Mouse (Mus musculus) stomach, embryonic 15.5 days (tissue): ENCODE data around the gene Akr1c14. TPM values are rescaled to one million over a fixed set of nuclear protein-coding genes. Genes with fewer than 3 reads are reported as not detected.
A peak's percentile ranks its signal among the peaks of the same experiment; 100 is the strongest.
"Not testable (repeated sequence)": the region's sequence is repeated elsewhere in the genome, so short reads cannot be mapped to it uniquely, and the experiment has no call there.

Experiments used
- ATAC-seq: fragments of 200-750 bp; cut with Nextera tagmentation; 2 replicates; pipeline ENCODE4 v1.8.0; 2017; ENCODE audit warnings: low read depth, moderate number of reproducible peaks, moderate TSS enrichment; ENCODE audit not compliant: insufficient read depth, low FRiP score
- H3K27ac ChIP-seq: fragments of 300-500 bp; sonication (generic); 2 replicates; pipeline ENCODE4 v1.5.1; 2015; ENCODE audit warnings: mild to moderate bottlenecking, inconsistent platforms
- H3K27me3 ChIP-seq: fragments of 300-500 bp; sonication (generic); replicated peaks from 2 replicates; pipeline ENCODE4 v1.6.1; 2015; ENCODE audit warnings: inconsistent platforms
- H3K36me3 ChIP-seq: fragments of 300-500 bp; sonication (generic); 2 replicates; pipeline ENCODE4 v1.6.1; 2015; ENCODE audit warnings: inconsistent platforms
- H3K4me1 ChIP-seq: fragments of 300-500 bp; sonication (generic); 2 replicates; pipeline ENCODE4 v1.6.1; 2015; ENCODE audit warnings: inconsistent platforms
- H3K4me2 ChIP-seq: fragments of 300-500 bp; sonication (generic); 2 replicates; pipeline ENCODE4 v1.6.1; 2015; ENCODE audit warnings: mild to moderate bottlenecking, inconsistent platforms
- H3K4me3 ChIP-seq: fragments of 300-500 bp; sonication (generic); replicated peaks from 2 replicates; pipeline ENCODE4 v1.5.1; 2015; ENCODE audit warnings: inconsistent platforms
- H3K9ac ChIP-seq: fragments of 300-500 bp; sonication (generic); 2 replicates; pipeline ENCODE4 v1.6.1; 2015; ENCODE audit warnings: inconsistent platforms
- H3K9me3 ChIP-seq: fragments of 300-500 bp; sonication (generic); 2 replicates; pipeline ENCODE4 v1.6.1; 2016; ENCODE audit warnings: inconsistent platforms
- WGBS: fragments of 180-500 bp; shearing (Covaris S2); methylation state at CpG from one replicate; pipeline ENCODE4 v1.1.7; 2015; 5-methylcytosine and 5-hydroxymethylcytosine counted together
- polyA plus RNA-seq: library from polyadenylated mRNA; unstranded; fragments of >200 nt; fragmentation: Nextera tagmentation; extraction: Ambion mirVana; gene quantifications from 2 replicates; pipeline ENCODE4 v1.2.1, GENCODE M21; 2015

Akr1c14 gene
- polyA plus RNA-seq, 1 experiment from 2014 or later, result 3.2 TPM

DNA sequence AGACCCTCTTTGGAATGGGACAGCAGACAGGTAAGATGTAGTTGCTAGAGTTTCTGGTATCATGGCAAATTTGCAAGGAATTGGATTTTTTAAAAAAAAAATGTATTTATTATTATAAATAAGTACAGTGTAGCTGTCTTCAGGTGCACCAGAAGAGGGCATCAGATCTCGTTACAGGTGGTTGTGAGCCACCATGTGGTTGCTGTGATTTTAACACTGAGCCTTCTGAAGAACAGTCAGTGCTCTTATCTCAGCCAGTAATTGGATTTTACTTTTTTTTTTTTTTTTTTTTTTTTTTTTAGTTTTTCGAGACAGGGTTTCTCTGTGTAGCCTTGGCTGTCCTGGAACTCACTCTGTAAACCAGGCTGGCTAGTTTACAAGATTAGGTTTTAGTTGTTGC, 9.4 kb downstream of the Akr1c14 start:
- 65% methylated on average over 2 of the region's 2 CpGs for WGBS
- H3K4me2 ChIP-seq, H3K27me3 ChIP-seq, H3K9me3 ChIP-seq, H3K36me3 ChIP-seq, H3K4me1 ChIP-seq, H3K4me3 ChIP-seq, H3K27ac ChIP-seq, ATAC-seq, H3K9ac ChIP-seq: not testable (repeated sequence)

DNA sequence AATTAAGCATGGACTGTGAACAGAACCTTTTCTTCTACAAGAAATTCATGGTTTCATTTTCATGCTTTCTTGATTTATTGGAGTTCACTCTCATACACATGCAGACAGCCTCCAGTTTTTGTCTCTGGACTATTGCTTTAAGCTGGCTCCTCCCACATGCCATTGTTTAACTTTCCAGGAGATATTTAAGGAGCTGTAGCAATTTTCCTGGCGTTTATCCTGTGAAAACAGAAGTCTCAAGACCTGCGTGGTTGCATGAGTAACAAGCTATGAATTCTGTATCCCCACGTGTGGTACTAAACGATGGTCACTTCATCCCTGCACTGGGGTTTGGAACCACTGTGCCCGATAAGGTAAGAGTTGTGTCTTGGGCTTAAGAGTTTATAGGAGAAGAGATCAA, 10.6 kb downstream of the Akr1c14 start:
- Histone ChIP-seq H3K9me3 (no peaks in the 10 kb centered on the region), H3K4me3 (no peak overlapping the region), H3K36me3 (no peaks in the 10 kb centered on the region), H3K4me1 (0 out of 2 replicates have a peak, but pooled peaks cover 4% of the 10 kb centered on the region), H3K9ac (no peak overlapping the region), H3K27ac (no peak overlapping the region; the same call in 1 of the 2 replicates), H3K27me3 (no peaks in the 10 kb centered on the region), H3K4me2 (peak overlapping the region; percentile 25; the same call in 1 of the 2 replicates)
- 30% methylated on average over 5 of the region's 5 CpGs for WGBS
- no peak for ATAC-seq

DNA sequence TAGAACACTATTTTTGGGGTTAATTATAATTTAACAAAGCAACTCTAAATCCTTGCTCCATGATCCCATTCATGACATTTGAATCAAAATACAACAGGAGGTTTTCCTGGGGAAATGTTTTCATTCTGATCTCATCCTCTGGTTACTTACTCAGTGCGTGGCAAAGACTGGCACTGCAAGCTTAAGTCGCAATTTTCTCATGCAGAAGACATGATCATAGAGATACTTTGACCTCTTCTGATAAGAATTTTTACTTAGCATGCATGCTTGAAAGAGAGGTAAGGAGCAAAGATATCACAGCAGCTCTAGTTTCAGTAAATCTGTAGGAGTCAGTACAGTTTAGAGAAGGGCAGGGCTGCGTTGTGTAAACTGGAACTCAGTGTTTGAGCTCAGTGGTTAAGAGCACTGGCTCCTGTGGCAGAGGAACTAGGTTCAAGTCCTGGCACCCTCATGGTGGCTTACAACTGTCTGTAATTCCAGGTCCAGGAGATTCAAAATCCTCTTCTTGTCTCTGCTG, 11.5 kb downstream of the Akr1c14 start:
- no peak for ATAC-seq
- Histone ChIP-seq H3K4me3 (no peak overlapping the region), H3K9ac (no peak overlapping the region), H3K36me3 (no peaks in the 10 kb centered on the region), H3K4me1 (0 out of 2 replicates have a peak, but pooled peaks cover 4% of the 10 kb centered on the region), H3K4me2 (no peak overlapping the region), H3K27ac (no peak overlapping the region), H3K27me3 (no peaks in the 10 kb centered on the region), H3K9me3 (no peaks in the 10 kb centered on the region)
- 50% methylated on average over 3 of the region's 3 CpGs for WGBS

DNA sequence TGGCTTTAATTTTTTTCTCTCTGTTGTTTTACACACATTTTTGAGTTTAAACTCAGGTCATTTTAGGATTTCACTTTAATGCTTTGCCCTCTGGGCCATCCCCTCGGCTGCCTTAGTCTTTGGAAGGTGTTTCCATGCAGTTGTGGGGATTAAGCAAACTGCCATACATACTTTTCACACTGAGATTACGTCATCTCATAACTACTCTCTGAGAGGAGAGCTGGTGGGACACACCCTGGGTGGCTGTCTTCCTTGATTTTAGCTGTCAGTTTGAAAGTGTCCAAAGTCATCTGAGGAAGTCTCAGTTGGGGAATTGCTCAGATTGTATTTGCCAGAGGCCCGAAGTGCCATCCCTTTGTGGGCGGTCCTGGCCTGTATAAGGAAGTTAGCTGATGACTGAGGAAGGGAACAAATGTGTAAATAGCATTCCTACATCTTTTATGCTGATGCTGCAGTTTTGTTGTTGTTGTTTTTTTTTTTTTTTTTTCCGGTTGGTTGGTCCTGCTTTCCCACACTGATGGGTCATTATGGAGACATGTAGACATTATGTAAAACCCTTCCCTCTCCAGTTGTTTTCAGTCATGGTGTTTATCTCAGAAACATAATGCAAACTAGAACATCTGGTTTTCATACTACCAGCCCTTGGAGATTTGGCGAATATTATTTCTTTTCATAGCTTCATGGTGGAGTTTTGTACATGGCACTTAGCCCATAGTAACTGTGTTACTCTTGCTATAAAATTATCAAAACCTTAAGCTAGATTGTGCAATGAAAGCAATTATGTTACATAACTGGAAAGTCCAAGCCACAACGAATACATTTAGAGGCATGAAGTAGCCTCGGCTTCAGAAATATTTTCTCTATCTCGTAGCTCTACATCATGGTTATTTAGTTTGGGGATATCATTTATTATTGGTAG, 28.0 kb downstream of the Akr1c14 start:
- Histone ChIP-seq H3K27ac (no peak overlapping the region), H3K9me3 (no peaks in the 10 kb centered on the region), H3K9ac (no peak overlapping the region), H3K27me3 (no peaks in the 10 kb centered on the region), H3K4me3 (no peak overlapping the region), H3K4me2 (no peak overlapping the region), H3K36me3 (no peaks in the 10 kb centered on the region), H3K4me1 (no peaks in the 10 kb centered on the region)
- WGBS, result 85% methylated on average over 9 of the region's 9 CpGs
- no peak for ATAC-seq

DNA sequence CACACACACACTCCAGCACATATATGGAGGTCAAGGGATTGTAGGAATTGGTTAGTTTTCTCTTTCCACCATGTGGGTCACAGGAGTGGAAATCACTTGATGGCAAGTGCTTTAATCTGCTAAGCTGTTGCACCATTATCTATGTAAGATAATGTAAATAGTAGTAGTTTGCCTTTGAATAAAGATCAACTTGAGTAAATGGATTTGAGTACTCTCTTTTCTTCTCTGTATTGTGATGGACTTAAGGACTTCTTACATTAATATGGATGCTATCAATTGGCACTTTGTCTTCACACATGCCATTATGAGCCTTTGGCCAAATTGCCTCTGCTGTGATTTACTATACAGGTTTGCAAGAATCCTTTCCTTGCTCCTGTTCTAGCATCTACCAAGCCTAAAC, 31.1 kb downstream of the Akr1c14 start:
- Histone ChIP-seq H3K4me2 (no peak overlapping the region), H3K9ac (no peak overlapping the region), H3K4me1 (no peaks in the 10 kb centered on the region), H3K27ac (no peak overlapping the region), H3K9me3 (no peaks in the 10 kb centered on the region), H3K4me3 (no peak overlapping the region), H3K36me3 (no peaks in the 10 kb centered on the region), H3K27me3 (no peaks in the 10 kb centered on the region)
- ATAC-seq, result no peak

DNA sequence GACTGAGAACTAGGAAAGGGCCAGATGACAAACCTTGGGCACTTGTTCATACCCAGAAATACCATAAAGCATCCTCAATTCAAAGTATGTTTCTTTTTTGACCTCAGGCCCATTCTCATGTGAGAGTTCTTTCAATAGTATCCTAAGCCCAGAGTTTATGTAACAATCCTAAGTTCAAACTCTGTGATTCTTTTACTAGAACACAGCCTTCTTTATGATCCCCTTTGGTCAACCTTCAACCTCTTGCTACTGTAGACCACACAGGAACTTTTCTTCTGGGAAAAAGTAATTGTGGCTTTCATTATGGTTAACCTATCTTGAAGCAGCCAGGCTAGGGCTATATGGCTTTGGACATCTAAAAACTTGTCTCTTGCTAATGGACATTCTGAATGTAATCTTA, 52.9 kb downstream of the Akr1c14 start:
- H3K4me2 ChIP-seq, result no peak overlapping the region
- H3K27me3 ChIP-seq, result no peaks in the 10 kb centered on the region
- ATAC-seq, result no peak

DNA sequence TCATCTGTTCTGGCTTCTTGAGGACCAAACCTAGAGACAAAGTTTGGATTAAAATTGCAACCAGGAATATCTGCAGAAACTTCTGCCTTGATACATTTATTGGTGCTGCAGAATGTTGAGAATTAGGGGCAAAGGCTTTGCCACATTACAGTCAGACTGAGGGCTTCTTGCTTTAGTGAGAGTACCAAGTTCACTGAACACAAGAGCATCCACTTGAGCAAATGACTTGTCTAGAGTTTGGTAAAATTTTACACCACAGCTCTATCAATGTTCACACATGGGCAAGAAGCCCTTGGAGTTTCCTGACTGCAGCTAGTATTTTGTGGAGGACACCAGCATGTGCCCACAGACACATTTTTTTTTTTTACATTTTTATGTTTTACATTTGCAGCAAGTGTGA, 53.9 kb downstream of the Akr1c14 start:
- no peaks in the 10 kb centered on the region for H3K9me3 ChIP-seq
- no peaks in the 10 kb centered on the region for H3K27me3 ChIP-seq
- H3K4me2 ChIP-seq, result no peak overlapping the region
- H3K4me1 ChIP-seq, result no peaks in the 10 kb centered on the region
- H3K27ac ChIP-seq, result no peak overlapping the region
- no peaks in the 10 kb centered on the region for H3K36me3 ChIP-seq
- H3K4me3 ChIP-seq, result no peak overlapping the region
- no peak overlapping the region for H3K9ac ChIP-seq
- ATAC-seq, result no peak

More for the DNA sequence above, 52.9 kb downstream of the Akr1c14 start:
- Histone ChIP-seq H3K27ac (no peak overlapping the region), H3K4me3 (no peak overlapping the region), H3K4me1 (no peaks in the 10 kb centered on the region), H3K9me3 (no peaks in the 10 kb centered on the region), H3K36me3 (no peaks in the 10 kb centered on the region), H3K9ac (no peak overlapping the region)

DNA sequence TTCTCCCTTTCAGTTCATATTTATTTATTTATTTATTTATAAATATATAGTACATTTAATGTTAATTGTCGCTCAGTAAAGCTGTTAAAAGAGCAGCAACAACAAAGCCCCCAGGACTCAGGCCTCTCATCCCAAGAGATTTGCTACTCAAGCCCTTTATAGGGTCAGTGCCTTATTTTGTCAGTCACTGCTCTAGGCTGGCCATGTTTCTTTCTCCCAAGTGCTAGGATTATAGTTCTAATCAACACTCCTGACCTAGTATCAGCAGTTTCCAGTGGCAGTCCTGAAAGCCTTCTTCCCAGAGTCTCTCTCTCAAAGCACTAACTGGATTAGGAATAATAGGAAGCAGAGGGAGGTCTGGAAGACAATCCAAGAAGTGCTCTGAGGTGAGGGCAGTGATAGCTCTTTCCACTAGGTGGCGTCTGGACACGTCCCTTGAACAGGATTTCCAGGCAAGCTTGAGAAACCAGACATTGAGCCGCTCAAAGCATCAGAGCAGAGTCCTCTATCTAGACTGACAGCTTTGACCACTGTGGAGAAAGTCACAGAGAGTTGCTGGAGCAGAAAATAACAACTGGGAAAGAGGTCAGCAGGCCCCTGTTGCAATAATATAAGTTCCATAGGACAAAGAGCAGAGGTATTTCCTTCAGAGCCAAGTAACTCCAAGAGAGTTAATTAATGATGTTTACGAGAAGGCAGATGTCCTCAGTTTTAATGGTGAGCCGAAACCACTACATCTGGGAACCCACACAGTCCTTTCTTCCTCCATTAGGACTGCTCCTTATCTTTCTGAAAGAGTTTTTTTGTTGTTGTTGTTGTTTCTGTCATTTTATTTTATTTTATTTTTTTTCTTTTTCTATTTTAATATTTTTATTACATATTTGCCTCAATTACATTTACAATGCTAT, 61.7 kb downstream of the Akr1c14 start:
- H3K4me3 ChIP-seq, result no peak overlapping the region
- no peaks in the 10 kb centered on the region for H3K9me3 ChIP-seq
- no peaks in the 10 kb centered on the region for H3K4me1 ChIP-seq
- ATAC-seq, result 0 out of 2 replicates have a peak, but pooled peaks have one; percentile 60
- WGBS, result 23% methylated on average over 6 of the region's 6 CpGs
- H3K36me3 ChIP-seq, result no peaks in the 10 kb centered on the region
- H3K4me2 ChIP-seq, result no peak overlapping the region
- no peaks in the 10 kb centered on the region for H3K27me3 ChIP-seq
- H3K27ac ChIP-seq, result no peak overlapping the region
- no peak overlapping the region for H3K9ac ChIP-seq

DNA sequence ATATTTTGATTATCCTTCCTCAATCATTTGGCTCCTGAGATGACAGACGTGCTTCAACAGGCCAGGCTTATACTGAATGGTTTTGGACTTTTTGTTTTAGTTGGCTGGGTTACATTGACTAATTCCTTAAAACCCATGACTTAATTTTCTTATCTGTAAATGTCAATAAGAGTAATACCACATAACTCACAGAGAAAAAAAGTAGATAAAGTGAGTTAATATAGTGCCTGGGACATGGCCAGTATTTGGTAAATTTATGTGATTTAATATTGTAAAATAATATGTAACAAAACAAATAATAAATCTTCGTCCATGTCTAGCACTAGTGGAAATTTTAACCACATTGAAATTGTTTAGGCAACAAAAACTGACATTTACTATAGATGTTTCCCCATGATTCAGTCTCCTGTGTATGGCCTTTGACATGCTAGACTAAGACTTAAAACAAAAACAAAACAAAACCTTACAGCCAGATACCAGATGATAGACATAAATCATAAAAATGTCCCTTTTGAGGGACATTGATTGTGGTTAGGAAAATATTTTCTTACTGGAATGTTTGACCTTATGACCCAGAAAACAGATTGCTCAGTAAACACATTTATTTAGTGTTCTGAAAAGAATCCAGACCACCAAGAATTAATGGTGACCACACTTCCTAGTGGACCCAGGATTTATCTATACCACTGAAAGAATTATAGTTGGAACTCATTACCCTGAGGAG, 70.5 kb downstream of the Akr1c14 start:
- Histone ChIP-seq H3K4me3 (no peak overlapping the region), H3K4me2 (no peak overlapping the region), H3K27me3 (no peaks in the 10 kb centered on the region), H3K9me3 (no peaks in the 10 kb centered on the region), H3K4me1 (no peaks in the 10 kb centered on the region), H3K36me3 (no peaks in the 10 kb centered on the region), H3K9ac (no peak overlapping the region), H3K27ac (no peak overlapping the region)
- 49% methylated on average over 2 of the region's 2 CpGs for WGBS
- ATAC-seq, result no peak

DNA sequence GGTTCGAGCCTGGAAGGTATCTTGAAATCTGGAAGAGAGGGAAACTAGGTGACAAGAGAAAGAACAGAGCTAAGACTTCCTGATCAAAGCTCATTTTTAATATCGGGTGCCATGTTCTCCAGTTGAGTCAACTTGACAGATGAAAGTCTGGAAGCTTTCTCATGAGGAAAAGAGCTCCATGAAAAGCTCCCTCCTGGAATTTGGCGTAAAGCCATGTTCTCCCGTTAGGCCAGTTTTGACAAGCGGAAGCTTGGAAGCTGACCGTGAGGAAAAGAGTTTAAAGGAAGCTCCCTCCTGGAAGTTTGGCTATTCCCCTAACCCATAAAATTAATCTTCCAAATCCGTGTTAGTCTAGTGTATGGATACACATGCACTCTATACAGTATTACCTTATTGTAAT, 74.3 kb downstream of the Akr1c14 start:
- Histone ChIP-seq H3K4me3 (no peak overlapping the region), H3K27me3 (no peaks in the 10 kb centered on the region), H3K4me1 (no peaks in the 10 kb centered on the region), H3K9me3 (no peaks in the 10 kb centered on the region), H3K36me3 (no peaks in the 10 kb centered on the region), H3K27ac (no peak overlapping the region), H3K9ac (no peak overlapping the region), H3K4me2 (no peak overlapping the region)
- WGBS, result 65% methylated on average over 7 of the region's 7 CpGs
- no peak for ATAC-seq

DNA sequence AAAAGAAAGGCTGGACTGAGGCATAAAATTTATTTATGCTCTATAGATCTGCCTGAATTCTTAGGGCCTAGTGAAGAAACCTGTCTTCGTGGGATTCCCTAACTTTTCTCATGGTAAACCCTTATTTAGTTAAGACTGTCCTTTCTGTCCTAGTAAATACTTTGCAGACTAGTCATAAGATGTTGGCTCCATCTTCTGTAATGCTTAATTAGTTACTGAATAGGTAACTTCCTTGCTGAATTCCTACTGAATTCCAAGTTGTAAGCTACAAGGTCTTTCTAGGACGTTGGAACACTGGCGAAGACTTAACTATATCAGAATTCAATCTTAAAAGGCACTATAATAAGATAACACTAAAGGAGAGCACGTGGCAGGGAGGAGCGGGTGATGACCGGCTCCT, 75.7 kb downstream of the Akr1c14 start:
- not testable (repeated sequence) for H3K36me3 ChIP-seq, H3K4me2 ChIP-seq, H3K4me1 ChIP-seq, H3K27ac ChIP-seq, H3K27me3 ChIP-seq, H3K4me3 ChIP-seq, ATAC-seq, H3K9ac ChIP-seq, H3K9me3 ChIP-seq
- WGBS, result 88% methylated on average over 6 of the region's 6 CpGs
